Mouse (Mus musculus) adrenal gland (tissue): ENCODE measurements around the gene Spred1.

ENCODE experiments used
- intact Hi-C: fragments of 180-260 bp; cut with DNase I; formaldehyde crosslinking; loops from one replicate; pipeline ENCODE4 v1.15.1; 2025
- long read RNA-seq, 2 experiments: library from polyadenylated mRNA; unstranded; transcript quantifications; one replicate each; pipeline ENCODE4 v2.0.0; 2020; ENCODE audit warnings: borderline replicate concordance in 1 of 2; ENCODE audit not compliant: insufficient replicate concordance in 1 of 2

Spred1 gene
- long read RNA-seq, experiment 1, partial matches to known transcripts, result 0 of 7 reads
- long read RNA-seq, experiment 1, other reads (novel, unspliced or antisense), result 7 of 7 reads
- long read RNA-seq, experiment 2, full-length matches to known transcripts, result 4 of 18 reads
- long read RNA-seq, experiment 2, partial matches to known transcripts, result 5 of 18 reads
- long read RNA-seq, experiment 2, other reads (novel, unspliced or antisense), result 9 of 18 reads

DNA sequence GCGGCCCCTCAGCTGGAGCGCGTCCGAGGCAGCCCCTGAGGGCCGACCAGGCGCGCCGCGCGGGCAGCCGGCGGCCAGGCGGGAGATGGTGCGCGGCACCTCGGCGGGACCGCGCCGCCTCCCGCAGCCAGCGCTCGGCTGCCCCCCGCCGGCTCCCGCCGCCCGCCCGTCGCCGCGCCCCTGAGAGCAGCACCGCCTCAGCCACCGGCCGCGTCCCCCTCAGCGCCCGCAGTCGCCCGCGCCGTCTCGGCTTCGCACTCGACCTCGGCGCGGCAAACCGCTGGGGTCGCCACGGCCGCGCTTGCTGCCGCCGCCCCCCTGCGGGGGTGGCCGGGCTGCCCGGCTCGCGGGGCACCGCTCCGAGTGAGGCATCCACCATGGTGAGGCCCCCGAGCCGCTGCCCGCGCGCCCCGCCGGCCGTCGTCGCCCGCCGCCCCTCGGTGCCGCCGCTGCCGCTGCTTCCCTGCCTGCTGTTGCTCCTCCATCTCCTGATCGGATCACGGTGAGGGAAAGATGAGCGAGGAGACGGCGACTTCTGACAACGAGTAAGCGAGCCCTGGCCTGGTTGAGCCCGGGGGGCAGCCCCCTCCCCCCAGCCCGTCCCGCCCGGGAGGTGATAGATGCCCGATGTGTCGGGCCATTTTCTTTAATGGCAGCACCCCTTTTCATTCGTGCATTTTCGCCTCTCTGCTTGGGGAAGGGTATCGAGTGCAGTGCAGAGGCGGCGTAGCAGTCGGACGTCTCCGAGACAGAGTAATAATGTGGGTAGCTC lies at the start of gene Spred1:
Gene Spred1 (plus strand): TSS at position 163 of the 772 bp plus-strand sequence.
- intact Hi-C loops, result loop anchor here (5.0 kb wide), 2 partner anchors 36 to 144 kb away; no protein-coding TSS in a partner anchor

DNA sequence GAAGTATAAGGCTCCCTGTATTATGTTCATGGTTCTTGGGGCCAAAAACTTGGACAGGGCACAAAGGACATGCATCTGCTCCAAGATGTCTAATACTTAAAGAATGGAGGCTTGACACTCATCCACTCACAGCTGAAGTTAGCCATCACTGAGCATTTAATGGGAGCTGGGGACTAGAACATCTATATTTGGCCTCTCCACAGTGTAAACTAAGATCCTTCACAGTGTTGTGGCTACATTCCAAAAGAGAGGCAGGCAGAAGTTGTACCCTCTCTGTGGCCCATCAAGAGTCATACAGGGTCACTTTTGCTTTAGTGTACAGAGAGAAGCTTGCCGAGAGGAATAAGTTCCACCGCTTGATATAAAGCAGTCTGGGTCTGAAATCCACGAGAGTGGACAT lies 49.6 kb upstream of the Spred1 start:
- intact Hi-C loops, result no loop called here

DNA sequence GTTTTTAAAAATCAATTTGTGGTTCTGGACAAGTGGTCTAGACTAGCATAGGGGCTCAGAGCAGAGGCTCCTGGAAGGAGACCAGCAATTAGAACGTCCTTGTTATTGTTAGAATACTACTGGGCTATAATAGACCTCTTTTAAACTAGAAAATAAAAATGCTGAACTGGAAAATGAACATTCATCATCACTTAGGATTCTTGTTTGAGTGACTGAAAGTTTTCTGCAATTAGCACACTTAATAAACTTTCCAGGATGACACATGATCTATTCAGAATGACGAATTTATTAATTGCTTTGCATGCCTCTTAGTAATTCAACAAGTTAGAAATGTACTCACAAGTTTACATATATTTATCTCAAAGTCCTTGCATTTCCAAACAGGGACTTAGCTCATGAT lies 42.5 kb upstream of the Spred1 start:
- intact Hi-C loops, result loop anchor here (5.0 kb wide), 1 partner anchor 51 kb away; no protein-coding TSS in a partner anchor

DNA sequence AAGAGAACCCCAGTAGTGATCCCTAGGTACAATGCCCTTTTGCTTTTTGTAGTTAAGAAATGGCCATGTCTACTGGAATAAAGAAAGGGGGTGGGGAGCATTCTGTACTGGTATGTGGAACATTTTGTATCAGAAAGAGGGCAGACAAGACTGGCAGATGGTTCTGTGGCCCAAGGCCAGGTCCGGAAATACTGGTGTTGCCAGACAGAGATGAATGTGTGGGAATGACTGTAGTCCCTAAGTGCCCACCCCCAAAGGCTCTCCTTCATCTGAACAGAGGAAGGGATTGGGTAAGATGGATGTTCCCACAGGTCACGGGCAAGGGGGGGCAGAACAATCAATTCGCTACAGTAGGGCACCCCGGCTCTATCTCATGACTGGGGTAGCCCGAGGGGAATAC lies 41.6 kb upstream of the Spred1 start:
- intact Hi-C loops, result loop anchor here (5.0 kb wide), 1 partner anchor 52 kb away; no protein-coding TSS in a partner anchor

DNA sequence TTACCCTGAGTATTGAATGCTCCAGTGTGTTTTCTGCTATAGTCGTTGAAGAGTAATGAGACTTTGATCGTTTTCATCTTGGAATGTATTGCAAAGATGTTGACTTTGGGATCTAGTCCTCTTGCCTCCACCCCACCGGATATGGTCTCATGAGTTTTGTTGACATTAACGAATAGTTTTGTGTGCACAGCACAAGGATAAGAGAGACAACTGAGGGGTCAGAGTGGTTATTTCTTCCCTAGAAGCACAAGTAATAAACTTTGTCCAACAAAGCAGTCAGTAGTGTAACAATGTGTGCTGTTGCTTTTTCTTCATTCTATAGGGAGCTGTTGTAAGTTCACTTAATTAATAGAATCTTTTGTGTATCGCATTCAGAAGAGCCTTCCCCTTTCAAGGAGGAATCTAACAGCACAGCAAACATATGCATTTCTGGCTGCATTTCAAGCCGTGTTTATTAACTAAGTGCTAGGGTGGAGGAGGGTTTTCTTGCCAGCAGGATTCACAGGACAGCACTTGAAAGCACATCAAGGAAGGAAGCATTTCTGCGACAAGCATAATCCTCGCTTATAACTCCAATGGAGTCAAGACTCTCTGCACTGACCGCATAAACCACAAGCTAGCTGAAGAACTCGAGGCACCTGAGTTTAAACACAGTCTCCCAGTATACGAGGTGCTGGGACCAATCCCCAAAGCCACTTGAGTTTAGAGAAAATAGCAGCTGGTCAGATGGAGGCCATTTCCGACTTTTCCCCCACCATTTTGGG lies 35.0 kb upstream of the Spred1 start:
- intact Hi-C loops, result no loop called here

DNA sequence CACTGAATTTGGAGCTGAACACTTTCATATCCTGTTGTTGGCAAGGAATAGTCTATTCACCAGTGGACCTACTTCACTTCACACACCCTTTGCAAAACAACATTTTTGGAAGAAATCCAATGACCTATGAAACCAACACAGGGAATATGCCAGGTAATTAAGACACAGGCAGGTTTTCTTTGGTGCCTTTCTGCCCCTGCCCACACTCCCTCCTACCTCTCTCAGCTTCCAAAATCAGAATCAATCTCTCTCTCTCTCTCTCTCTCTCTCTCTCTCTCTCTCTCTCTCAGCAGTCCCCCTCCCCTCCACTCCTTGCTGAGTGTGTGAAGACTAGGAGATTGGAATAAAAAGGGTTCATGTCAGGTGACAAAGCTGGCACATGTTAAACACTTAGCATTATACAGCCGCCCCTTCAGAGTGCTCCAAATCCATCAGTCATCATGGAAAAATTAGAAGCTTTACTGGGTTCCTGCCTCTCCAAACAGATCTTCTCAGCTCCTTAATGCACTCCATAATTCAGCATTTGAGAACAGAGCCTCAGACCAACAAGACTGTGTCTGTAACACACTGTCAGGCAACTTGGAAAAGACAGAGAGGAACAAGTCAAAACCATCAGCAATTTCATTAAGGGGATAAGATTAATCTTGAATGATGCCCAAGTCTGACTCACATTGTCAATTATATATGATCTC lies 34.3 kb upstream of the Spred1 start:
- intact Hi-C loops, result no loop called here

DNA sequence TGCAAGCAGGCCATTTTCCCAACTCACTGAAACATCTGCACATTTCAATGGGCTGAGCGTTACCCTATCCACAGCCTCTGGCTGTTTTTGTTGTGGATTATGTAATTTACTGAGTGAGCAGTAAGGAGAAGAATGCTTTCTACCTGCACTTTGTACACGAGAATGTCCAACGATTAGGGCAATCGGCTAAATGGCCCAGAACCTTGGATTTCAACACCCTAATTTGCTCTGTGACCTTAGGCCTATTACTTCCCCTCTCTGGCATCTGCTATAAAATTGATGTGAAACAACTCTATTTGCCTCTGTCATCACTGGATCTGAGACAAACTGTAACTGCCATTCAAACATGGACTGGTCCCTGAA lies 33.7 kb upstream of the Spred1 start:
- intact Hi-C loops, result no loop called here

DNA sequence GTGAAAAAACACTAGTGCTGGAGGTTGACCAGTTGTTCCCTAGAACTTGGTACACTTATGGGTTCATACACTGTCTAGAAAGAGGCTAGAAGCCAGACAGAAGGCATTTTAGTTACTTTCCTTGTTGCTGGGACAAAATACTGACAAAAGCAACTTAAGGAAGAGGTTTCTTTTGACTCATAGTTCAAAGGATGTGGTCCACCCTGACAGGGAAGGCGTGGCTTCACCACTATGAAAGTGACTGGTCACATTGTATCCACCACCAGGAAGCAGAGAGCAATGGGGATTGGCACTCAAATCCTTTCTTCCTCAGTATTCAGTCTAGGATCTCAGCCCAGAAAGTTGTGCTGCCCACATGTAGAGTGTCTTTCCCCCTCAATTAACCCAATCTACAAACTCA lies 31.7 kb upstream of the Spred1 start:
- intact Hi-C loops, result no loop called here

DNA sequence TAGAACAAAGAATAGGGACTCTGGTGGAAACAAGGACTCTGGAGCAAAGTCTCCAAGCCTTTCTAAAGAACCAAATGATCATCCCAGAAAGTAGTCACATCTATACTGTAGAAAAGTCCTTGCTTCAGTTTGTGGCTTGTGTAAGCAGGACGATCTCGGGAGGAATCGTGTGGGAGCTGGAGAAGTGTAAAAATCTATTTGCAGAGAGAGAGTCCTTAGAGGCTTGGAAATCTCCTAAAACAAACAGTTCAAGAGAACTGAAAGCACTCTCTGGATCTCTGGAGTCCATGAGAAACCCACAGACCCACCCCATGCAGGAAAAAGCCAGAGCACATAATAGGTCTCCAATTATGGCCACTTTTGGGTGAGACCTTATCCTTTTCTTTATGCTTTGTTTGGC lies 31.1 kb upstream of the Spred1 start:
- intact Hi-C loops, result no loop called here

DNA sequence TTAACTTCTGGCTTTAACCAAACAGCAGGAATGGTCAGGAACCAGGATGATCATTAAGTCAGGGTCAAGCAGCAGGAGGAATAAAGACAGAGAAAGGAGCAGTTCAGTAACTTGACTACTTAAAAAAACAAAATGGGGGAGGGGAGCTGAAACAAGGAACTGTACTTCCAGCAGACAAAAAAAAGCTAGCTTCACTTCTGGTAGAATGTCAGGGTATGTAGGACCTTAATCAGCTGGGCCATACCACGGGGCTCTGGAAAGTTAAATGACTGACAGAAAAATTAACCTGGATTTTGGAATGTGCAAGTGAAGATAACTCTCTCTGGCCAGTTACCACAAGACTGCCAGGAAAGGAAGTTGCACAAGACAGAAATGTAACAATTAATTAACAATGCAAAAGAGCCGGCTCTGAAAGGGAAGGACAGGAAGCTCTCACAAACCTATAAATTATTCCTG lies 28.2 kb upstream of the Spred1 start:
- intact Hi-C loops, result no loop called here

DNA sequence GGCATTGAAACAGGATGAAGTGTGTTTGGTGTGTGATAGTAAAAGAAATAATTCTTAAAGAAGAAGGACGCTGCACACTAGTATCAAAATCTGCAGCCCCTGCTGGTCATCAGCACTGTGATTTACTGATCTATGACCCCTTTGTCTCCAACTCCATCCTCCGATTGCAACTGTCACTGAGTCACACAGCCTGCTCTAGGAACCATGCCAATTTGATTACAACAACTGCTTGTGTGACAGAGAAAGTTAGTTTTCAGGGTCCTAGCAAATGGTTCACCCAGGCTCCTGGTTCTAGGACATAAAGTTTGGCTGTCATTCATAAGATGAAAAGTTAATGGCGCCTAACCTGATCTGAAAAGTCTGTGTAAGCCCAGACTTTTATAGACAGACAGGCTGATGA lies 25.7 kb upstream of the Spred1 start:
- intact Hi-C loops, result no loop called here

DNA sequence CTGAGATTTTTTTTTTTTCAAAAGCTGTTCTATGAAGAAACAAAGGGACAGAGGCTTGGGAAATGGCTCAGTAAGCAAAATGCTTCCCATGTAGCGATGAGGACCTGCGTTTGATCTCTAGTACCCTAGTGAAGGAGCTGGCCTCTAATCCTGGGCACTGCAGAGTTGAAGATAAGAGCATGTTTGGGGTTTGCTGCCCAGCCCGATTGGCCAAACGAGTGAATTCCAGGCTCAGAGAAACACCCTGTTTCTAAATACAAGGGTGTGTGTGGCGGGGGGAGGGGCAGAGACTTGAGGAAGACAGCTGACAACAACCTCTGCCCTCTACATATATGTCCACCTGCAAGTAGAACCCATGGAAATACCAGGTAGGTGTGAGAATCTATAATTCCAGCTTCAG lies 23.9 kb upstream of the Spred1 start:
- intact Hi-C loops, result no loop called here

DNA sequence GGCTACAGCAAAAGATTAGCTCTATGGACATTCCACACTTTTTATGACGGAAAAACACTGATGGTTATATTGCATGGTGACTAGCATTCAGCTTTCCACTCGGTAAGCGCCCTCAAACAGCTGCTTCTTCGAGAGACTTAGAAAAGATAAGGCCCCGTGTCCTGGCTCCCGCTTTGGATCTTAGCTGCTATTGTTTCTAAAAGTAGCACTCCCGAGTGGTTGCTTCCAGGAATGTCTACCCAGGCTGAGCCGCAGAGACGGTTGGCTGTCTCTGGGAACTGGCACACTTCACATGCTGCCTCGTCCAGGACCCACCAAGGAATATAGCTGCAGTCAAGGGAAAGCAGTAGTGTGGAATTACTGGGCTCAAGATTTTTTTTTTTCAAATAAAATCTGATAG lies 21.9 kb upstream of the Spred1 start:
- intact Hi-C loops, result no loop called here

DNA sequence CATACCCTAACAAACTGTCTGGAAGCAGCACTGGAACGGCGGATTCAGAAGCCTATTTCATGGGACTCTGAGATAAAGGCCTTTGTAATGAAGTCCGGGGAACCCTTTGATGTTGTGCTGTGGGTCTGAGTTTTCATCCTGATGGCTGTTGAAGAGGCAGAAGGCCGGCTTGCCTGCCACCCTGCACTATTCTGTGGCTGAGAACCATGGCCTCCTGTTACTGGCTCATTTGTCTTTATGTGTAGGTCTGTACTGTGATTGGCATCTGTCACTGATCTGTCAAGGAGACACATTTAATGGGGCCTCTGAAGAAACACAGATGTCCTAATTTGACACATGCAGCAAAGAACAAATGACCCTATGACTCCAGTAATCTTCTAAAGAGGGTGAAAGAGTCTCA lies 17.7 kb upstream of the Spred1 start:
- intact Hi-C loops, result no loop called here

DNA sequence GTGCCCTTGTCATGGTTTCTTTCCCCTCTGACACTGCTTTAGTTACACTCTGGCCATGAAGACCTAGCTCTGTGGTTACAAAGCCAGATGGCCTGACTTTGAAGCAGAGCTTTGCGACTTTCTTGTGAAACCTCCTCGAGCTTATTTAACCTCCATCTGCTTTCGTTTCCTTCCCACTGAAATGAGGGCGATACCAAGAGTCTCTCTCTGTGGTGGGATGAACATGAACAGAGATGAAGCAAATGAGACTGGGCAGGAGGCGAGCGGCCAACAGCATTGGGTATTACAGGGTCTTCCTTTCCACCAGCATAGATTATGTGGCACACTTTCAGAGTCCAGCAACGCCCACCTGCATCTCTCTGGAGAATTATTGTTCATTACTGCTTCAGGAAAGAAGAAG lies 15.8 kb upstream of the Spred1 start:
- intact Hi-C loops, result no loop called here

DNA sequence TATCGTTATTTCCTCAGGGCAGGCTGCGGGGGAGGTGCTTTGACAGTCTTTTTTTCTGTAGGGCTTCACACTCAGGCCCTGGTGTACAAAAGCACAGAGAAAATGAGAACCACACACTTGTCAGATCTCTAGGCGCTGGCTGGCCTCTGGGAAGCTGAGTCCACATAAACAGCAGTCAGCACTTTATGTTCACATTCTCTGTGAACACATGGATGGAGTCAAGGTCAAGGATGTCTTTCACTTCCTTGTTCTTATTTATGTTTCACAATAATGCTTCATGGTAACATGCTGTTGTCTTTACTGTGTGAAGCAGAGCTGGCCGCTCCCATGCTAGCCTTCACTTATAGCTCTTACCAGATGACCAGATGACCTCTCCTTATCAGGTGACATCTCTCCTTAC lies 13.1 kb upstream of the Spred1 start:
- intact Hi-C loops, result no loop called here

DNA sequence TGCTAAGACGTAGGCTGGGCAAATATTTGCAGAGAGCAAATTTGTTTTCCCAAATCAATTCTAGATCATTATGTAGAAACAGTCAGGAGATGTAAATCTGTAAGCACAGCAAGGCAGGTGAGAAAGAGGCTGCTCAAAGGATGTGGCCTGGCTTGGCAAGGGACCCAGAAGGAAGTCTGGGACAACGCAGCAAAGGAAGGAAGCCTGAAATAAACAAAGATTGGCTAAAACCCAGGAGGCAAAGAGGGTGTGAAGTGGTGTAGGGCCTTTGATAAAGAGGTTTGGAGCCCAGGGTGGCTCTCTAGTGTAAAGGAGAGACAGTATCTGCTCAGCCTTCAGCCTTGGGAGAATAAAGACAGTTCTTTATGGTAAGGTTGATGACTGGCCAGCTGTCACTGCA lies 11.9 kb upstream of the Spred1 start:
- intact Hi-C loops, result no loop called here

DNA sequence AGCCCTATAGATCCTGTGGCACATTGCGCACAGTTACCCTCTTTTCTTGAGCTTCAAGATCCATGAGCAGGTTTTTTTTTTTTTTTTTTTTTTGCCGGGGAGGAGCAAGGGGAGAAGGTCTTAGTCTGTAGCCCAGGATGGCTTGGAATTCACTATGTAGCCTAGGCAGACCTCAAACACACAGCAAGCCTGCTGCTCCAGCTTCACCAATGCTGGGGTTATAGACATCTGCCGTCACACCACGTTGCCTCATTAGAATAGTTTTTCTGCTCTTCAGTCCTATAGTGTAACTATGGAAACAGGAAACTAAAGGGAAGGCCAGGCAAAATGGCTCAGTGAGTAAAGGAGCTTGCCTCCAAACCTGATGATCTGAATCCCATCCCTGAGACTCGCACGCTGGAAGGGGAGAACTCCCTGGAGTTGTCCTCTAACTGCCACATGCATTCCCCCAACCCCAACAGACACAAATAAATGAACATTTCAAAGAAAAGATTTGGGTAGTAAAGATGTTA lies 10.8 kb upstream of the Spred1 start:
- intact Hi-C loops, result no loop called here

DNA sequence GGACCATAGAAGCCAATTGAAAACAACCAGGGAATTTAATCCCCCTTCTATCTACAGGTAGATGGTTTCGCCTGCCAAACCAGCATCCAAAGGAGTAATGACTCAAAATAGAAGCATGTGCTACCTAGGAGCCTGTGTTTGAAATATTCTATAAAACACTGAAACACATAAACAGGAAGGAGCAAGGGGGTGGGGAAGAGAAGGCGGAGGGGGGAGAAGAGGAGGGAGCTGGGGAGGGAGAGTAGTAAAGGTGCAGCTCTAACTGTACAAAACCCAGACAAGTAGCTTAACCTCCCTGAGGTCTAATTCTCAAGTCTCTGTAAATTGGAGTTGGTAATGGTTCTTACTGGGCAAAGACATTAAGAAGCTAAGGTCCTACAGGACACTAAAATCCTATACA lies 7.9 kb upstream of the Spred1 start:
- intact Hi-C loops, result no loop called here

DNA sequence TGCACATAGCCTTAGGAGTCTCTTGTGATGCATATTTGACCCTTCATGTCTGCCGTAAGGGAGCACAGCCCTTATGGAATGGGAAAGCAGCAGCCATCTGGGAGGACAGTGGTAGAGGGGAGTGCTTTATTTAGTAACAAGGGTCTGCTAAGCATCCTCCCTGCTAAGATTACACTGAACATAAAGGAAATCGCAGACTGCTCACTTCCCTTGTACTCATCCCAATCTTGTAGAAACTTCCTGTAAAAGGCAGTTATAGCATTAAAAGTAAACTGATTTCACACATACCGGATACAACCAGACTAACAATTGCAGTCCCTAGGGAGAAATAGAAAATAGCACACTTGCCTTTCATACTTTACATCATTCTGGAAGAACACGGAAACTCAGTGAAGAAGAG lies 7.4 kb upstream of the Spred1 start:
- intact Hi-C loops, result no loop called here

DNA sequence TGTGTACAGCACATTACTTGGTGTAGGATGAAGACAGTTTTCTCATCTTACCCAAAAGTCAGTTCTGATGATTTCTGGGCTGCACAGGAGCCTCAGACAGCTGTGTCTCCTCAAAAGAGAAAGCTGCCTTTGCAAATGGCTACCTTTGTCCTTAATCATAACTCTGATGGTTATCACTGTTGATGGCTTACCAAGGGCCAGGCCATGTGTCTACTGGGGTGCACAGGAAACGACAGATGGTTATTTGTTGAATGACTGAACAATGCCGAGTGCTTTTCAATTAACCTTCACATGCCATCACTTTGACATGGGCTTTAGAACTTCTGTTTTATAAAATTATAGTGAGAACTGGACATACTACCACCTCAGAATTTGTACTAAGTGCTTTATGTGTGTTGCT lies 2.7 kb upstream of the Spred1 start:
- intact Hi-C loops, result loop anchor here (5.0 kb wide), 1 partner anchor 216 kb away; no protein-coding TSS in a partner anchor
